Comparison of ENCODE assay signal across 16 mouse cellular contexts in the genomic region with DNA sequence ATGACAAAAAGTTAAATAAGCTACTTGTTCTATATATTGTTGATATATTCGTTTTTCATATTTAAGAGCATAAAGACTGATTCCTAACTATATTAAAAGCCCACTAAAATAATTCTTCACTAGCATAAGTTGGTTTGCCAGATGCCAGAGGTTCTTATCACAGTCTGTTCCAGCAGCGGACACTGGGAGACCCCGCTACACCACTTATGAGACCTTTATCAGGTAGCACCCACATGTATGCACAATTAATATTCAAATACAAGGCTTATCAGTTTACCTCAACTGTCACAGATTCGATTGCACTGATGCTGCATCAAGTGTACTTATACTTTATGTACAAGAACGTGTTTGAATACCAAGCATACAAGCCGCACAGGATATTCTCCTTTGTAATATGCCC. TPM values are rescaled to one million over a fixed set of nuclear protein-coding genes. Genes with fewer than 3 reads are reported as not detected.
"Had no signal": no experiment of that assay in that cellular context is flagged by ENCODE, and none has a peak within 500 bp of the region (broad histone marks: within the 10 kb centered on the region; RNA-seq: fewer than 3 reads in every experiment).

No protein-coding gene starts in this region.

- H3K9me3 ChIP-seq: liver, embryonic 15.5 days; lung, embryonic 15.5 days; midbrain, embryonic 12.5 days; neural tube, embryonic 12.5 days; stomach, embryonic 15.5 days had no signal

- H3K4me3 ChIP-seq: liver, embryonic 15.5 days; lung, embryonic 15.5 days; midbrain, embryonic 12.5 days; neural tube, embryonic 12.5 days; stomach, embryonic 15.5 days had no signal

- H3K4me1 ChIP-seq: liver, embryonic 15.5 days; lung, embryonic 15.5 days; midbrain, embryonic 12.5 days; neural tube, embryonic 12.5 days; stomach, embryonic 15.5 days had no signal

- H3K27me3 ChIP-seq: liver, embryonic 15.5 days; lung, embryonic 15.5 days; midbrain, embryonic 12.5 days; neural tube, embryonic 12.5 days; stomach, embryonic 15.5 days had no signal

- H3K9ac ChIP-seq: liver, embryonic 15.5 days; lung, embryonic 15.5 days; midbrain, embryonic 12.5 days; neural tube, embryonic 12.5 days; stomach, embryonic 15.5 days had no signal

- H3K27ac ChIP-seq: liver, embryonic 15.5 days; lung, embryonic 15.5 days; macrophage; midbrain, embryonic 12.5 days; neural tube, embryonic 12.5 days; stomach, embryonic 15.5 days; stomach, postnatal 0 days had no signal

- DNase-seq: lung, adult 2 months; lung, postnatal 14 days; lung, postnatal 36 days; midbrain, embryonic 14.5 days; right cerebral cortex, postnatal 14 days; thymus, adult 2 months; thymus, postnatal 25 days; thymus, postnatal 4 days had no signal

- ATAC-seq: lung, postnatal 0 days had no signal

- H3K4me2 ChIP-seq: liver, embryonic 15.5 days; lung, embryonic 15.5 days; midbrain, embryonic 12.5 days; neural tube, embryonic 12.5 days; stomach, embryonic 15.5 days had no signal

RNA-seq across cellular contexts. Expression of a gene that starts 13.7 kb away (rescaled TPM):
- polyA plus RNA-seq: midbrain, embryonic 12.5 days had no signal
